Mouse (Mus musculus) liver, embryonic 15.5 days (tissue): Measurements from ENCODE around the gene Ralgps1. TPM values are rescaled to one million over a fixed set of nuclear protein-coding genes. Genes with fewer than 3 reads are reported as not detected.

Source experiments
- ATAC-seq: fragments of 200-750 bp; cut with Nextera tagmentation; 2 replicates; pipeline ENCODE4 v1.8.0; 2017; ENCODE audit warnings: moderate number of reproducible peaks, mild to moderate bottlenecking, moderate library complexity; ENCODE audit not compliant: insufficient read depth
- H3K27ac ChIP-seq: fragments of 300-500 bp; sonication (generic); replicated peaks from 2 replicates; pipeline ENCODE4 v1.5.1; 2015; ENCODE audit warnings: mild to moderate bottlenecking, inconsistent platforms
- H3K27me3 ChIP-seq: fragments of 300-500 bp; sonication (generic); 2 replicates; pipeline ENCODE4 v1.6.1; 2015; ENCODE audit warnings: mild to moderate bottlenecking, inconsistent platforms
- H3K36me3 ChIP-seq: fragments of 300-500 bp; sonication (generic); replicated peaks from 2 replicates; pipeline ENCODE4 v1.6.1; 2015; ENCODE audit warnings: moderate library complexity, mild to moderate bottlenecking, inconsistent platforms
- H3K4me1 ChIP-seq: fragments of 300-500 bp; sonication (generic); replicated peaks from 2 replicates; pipeline ENCODE4 v1.6.1; 2015; ENCODE audit warnings: inconsistent platforms
- H3K4me2 ChIP-seq: fragments of 300-500 bp; sonication (generic); 2 replicates; pipeline ENCODE4 v1.6.1; 2015; ENCODE audit warnings: moderate library complexity, mild to moderate bottlenecking, inconsistent platforms
- H3K4me3 ChIP-seq: fragments of 300-500 bp; sonication (generic); replicated peaks from 2 replicates; pipeline ENCODE4 v1.5.1; 2015; ENCODE audit warnings: mild to moderate bottlenecking, inconsistent platforms
- H3K9ac ChIP-seq: fragments of 300-500 bp; sonication (generic); 2 replicates; pipeline ENCODE4 v1.6.1; 2015; ENCODE audit warnings: moderate library complexity, mild to moderate bottlenecking, inconsistent platforms
- H3K9me3 ChIP-seq: fragments of 300-500 bp; sonication (generic); replicated peaks from 2 replicates; pipeline ENCODE4 v1.6.1; 2016; ENCODE audit warnings: inconsistent platforms
- WGBS: fragments of 180-500 bp; shearing (Covaris S2); methylation state at CpG from one replicate; pipeline ENCODE4 v1.1.7; 2015; ENCODE audit warnings: mixed read lengths; ENCODE audit not compliant: insufficient replicate concordance; 5-methylcytosine and 5-hydroxymethylcytosine counted together
- polyA plus RNA-seq: library from polyadenylated mRNA; unstranded; fragments of >200 nt; fragmentation: Nextera tagmentation; extraction: Ambion mirVana; gene quantifications from 2 replicates; pipeline ENCODE4 v1.2.1, GENCODE M21; 2015

The Ralgps1 gene
- polyA plus RNA-seq, 1 experiment from 2014 or later = 0.90 TPM

DNA sequence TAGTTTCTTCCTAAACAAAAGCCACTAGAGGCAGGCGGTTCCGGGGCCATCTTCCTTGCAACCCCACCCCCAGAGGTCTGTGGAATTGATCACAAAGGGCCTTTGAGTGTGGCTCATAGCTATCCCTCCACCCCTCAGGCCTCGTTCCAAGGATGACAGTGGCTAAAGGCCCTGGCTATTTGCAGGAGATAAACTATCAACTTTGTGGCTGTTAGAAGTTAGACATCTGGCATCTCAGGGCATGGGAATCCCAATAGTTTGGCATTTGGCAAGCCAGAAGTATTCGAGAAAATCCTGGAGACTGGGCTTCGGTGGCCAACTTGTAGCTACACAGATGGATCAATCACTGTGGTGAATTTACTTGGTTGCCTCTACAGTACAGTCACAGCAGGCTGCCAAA, 137.4 kb downstream of the Ralgps1 start:
- ATAC-seq = no peak
- Histone ChIP-seq H3K9ac (no peak overlapping the region), H3K4me3 (no peak overlapping the region), H3K9me3 (no peaks in the 10 kb centered on the region), H3K4me1 (0 out of 2 replicates have a peak, but pooled peaks cover 4% of the 10 kb centered on the region), H3K36me3 (0 out of 2 replicates have a peak, but pooled peaks cover 1% of the 10 kb centered on the region), H3K27ac (no peak overlapping the region), H3K4me2 (no peak overlapping the region), H3K27me3 (no peaks in the 10 kb centered on the region)
- 72% methylated on average over 5 of the region's 5 CpGs for WGBS

DNA sequence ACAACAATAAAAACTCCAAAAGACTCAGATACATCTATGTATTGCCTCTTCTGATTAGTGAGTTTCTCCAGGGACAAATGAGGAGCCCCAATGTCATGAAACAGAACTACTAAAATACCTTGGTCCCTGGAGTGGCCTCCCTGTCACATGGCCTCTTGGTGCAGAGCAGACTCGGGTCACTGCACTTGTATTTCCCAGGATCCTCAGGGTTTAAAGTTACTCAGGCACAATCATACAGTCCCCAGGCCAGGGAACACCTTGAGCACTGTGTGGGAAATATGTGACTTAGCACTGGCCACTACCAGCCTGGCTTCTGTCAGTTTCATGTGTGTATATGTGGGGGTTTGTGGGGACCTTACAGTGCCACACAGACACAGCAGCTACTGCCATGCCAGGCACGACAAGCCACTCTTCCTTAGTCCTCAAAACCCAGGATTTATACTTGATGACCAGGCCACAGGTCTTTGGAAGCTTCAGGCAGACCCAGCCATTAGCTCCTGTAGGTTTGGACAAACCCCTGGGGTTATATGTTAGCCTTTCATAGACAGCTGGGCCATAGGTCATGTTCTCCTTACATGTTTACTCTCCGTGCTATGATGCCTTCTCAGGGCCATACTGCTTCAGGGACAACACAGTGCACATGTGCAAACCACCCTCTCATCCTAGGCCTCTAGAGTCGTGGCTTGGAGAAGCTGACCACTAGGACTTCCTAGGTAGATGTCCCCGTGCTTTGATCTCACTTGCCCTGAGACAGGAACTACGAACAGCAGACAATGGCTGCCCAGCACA, 138.3 kb downstream of the Ralgps1 start:
- Histone ChIP-seq H3K4me3 (no peak overlapping the region), H3K4me1 (0 out of 2 replicates have a peak, but pooled peaks cover 4% of the 10 kb centered on the region), H3K36me3 (0 out of 2 replicates have a peak, but pooled peaks cover 4% of the 10 kb centered on the region), H3K9ac (no peak overlapping the region), H3K9me3 (no peaks in the 10 kb centered on the region), H3K27ac (no peak overlapping the region), H3K27me3 (no peaks in the 10 kb centered on the region), H3K4me2 (no peak overlapping the region)
- WGBS = 50% methylated on average over 6 of the region's 6 CpGs
- no peak for ATAC-seq

DNA sequence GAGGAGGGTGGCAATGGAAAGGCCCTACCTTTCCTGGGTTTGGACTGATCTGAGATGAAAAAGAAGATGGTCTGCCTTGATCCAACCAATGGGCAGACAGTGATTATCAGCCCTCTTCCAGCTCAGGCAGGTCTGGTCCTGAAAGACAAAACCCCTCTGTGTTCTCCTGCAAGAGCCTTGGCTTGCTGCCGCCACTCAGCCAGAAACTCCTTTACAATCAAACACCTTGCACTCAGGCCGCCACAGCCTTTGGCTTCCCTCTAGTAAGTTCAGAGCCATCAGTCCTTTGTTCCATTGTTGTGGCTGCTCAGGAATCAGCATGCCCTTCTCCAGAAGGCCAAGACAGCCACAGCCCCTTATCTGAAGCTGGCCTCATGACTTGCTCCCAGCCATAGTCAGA, 139.5 kb downstream of the Ralgps1 start:
- no peak overlapping the region for H3K4me3 ChIP-seq
- WGBS = 58% methylated on average over 2 of the region's 2 CpGs

DNA sequence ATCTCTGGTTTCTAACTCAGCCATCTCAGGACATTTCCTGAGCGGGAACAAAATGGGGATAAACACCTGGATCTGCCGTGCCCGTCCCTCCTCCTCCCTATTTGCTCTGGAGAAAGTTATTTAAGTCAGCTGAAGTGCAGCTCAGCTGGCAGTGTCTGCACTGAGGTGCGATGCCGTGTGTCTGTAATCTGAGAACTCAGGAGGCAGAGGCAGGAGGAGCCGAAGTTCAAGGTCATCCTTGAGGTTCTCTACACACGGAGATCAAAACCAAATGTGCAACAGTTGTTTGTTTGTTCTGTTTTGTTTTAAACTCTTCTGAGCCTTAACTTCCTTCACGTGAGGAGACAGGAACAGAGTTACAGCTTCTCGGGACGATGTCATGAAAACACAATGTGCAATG, 140.6 kb downstream of the Ralgps1 start:
- 57% methylated on average over 10 of the region's 10 CpGs for WGBS
- Histone ChIP-seq H3K36me3 (0 out of 2 replicates have a peak, but pooled peaks cover 4% of the 10 kb centered on the region), H3K4me2 (no peak overlapping the region), H3K27me3 (no peaks in the 10 kb centered on the region), H3K9me3 (no peaks in the 10 kb centered on the region), H3K4me3 (no peak overlapping the region), H3K27ac (no peak overlapping the region), H3K9ac (no peak overlapping the region), H3K4me1 (0 out of 2 replicates have a peak, but pooled peaks cover 4% of the 10 kb centered on the region)
- ATAC-seq = no peak

More for the DNA sequence above, 139.5 kb downstream of the Ralgps1 start:
- 0 out of 2 replicates have a peak, but pooled peaks cover 4% of the 10 kb centered on the region for H3K4me1 ChIP-seq
- 0 out of 2 replicates have a peak, but pooled peaks cover 4% of the 10 kb centered on the region for H3K36me3 ChIP-seq
- no peak overlapping the region for H3K27ac ChIP-seq
- no peaks in the 10 kb centered on the region for H3K27me3 ChIP-seq
- H3K9ac ChIP-seq = no peak overlapping the region
- no peak overlapping the region for H3K4me2 ChIP-seq
- H3K9me3 ChIP-seq = no peaks in the 10 kb centered on the region
- no peak for ATAC-seq

DNA sequence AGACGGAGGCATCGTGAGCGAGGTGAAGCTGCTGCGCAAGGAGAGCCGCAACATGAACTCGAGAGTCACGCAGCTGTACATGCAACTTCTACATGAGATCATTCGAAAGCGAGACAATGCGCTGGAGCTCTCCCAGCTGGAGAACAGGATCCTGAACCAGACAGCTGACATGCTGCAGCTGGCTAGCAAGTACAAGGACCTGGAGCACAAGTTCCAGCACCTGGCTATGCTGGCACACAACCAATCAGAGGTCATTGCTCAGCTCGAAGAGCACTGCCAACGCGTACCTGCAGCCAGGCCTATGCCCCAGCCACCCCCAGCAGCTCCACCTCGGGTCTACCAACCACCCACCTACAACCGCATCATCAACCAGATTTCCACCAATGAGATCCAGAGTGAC, 142.7 kb downstream of the Ralgps1 start:
- ATAC-seq = no peak
- Histone ChIP-seq H3K4me1 (0 out of 2 replicates have a peak, but pooled peaks cover 4% of the 10 kb centered on the region), H3K4me2 (no peak overlapping the region), H3K36me3 (0 out of 2 replicates have a peak, but pooled peaks cover 4% of the 10 kb centered on the region), H3K9me3 (no peaks in the 10 kb centered on the region), H3K27ac (no peak overlapping the region), H3K4me3 (no peak overlapping the region), H3K27me3 (no peaks in the 10 kb centered on the region), H3K9ac (no peak overlapping the region)
- 78% methylated on average over 15 of the region's 15 CpGs for WGBS

DNA sequence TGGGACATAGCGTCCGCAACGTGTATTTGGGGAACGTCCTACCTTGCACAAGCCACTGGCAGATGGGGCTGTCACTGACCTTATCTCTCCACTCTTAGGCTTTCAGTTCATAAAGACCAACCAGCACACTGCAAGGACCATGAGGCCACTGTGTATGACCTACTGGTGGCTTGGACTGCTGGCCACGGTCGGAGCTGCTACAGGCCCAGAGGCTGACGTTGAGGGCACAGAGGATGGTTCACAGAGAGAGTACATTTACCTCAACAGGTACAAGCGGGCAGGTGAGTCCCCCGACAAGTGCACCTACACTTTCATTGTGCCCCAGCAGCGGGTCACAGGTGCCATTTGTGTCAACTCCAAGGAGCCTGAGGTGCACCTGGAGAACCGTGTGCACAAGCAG, 143.2 kb downstream of the Ralgps1 start:
- 76% methylated on average over 11 of the region's 11 CpGs for WGBS
- H3K4me2 ChIP-seq = no peak overlapping the region
- H3K9me3 ChIP-seq = no peaks in the 10 kb centered on the region
- no peak for ATAC-seq
- no peak overlapping the region for H3K9ac ChIP-seq
- H3K27ac ChIP-seq = no peak overlapping the region
- H3K27me3 ChIP-seq = no peaks in the 10 kb centered on the region
- no peak overlapping the region for H3K4me3 ChIP-seq
- H3K36me3 ChIP-seq = 0 out of 2 replicates have a peak, but pooled peaks cover 4% of the 10 kb centered on the region
- H3K4me1 ChIP-seq = no peaks in the 10 kb centered on the region

DNA sequence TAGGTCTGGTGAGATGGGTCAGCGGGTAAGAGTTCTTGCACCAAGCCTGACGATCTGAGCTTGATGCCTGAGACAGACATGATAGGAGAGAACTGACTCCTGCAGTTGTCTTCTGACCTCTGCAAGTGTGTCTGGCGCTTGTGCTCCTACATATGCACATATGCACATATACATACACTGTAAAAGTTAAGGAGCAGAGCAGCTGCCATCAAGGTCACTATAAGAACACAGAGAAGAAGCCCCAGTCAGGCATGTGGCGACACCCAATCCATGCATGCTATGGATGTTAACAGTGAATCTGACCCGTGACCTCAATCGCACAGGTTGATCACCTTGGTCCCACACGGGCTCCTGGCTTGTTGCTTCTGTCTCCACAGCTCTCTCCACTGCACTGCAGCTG, 145.4 kb downstream of the Ralgps1 start:
- no peaks in the 10 kb centered on the region for H3K27me3 ChIP-seq
- H3K4me1 ChIP-seq = no peaks in the 10 kb centered on the region
- H3K4me2 ChIP-seq = no peak overlapping the region
- no peak overlapping the region for H3K27ac ChIP-seq
- no peak for ATAC-seq
- H3K36me3 ChIP-seq = 0 out of 2 replicates have a peak, but pooled peaks cover 4% of the 10 kb centered on the region
- H3K4me3 ChIP-seq = no peak overlapping the region
- no peaks in the 10 kb centered on the region for H3K9me3 ChIP-seq
- no peak overlapping the region for H3K9ac ChIP-seq
- 70% methylated on average over 7 of the region's 7 CpGs for WGBS

DNA sequence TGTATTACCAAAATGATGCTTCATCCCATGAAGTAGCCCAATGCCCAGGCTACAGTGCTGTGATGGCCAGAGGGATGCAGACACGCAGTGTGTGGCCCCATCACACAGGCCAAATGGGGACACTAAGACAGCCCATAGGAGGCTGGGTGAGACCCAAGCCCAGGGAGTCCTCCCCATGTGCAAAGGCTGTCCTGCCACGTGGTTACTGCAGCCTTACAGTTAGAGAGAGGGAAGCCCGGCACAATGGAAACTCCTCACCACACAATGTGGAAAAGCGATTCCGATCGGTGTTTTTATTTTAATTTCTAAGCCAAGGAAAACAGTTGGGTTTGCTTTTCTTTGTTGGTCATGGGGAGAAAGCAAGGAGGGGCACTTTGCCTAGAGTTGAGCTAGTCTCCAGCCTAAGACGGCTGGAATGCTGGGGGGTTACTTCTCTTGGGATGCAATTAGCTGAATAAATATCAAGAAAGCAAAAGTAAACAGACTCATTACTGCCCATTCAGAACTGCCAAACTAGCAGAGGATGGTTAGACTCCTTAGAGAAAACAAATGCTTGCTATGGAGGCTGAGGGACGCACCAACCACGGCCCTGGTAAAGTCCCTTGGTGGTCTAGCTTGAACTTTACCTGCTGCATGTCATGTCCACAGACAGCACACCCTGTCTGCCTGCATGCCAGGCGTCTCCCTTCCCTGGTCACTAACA, 147.5 kb downstream of the Ralgps1 start:
- 0 out of 2 replicates have a peak, but pooled peaks cover 2% of the 10 kb centered on the region for H3K36me3 ChIP-seq
- no peak overlapping the region for H3K4me3 ChIP-seq
- no peak overlapping the region for H3K27ac ChIP-seq
- H3K9ac ChIP-seq = no peak overlapping the region
- H3K9me3 ChIP-seq = no peaks in the 10 kb centered on the region
- H3K27me3 ChIP-seq = no peaks in the 10 kb centered on the region
- ATAC-seq = no peak
- H3K4me2 ChIP-seq = no peak overlapping the region
- no peaks in the 10 kb centered on the region for H3K4me1 ChIP-seq
- WGBS = 62% methylated on average over 10 of the region's 10 CpGs

DNA sequence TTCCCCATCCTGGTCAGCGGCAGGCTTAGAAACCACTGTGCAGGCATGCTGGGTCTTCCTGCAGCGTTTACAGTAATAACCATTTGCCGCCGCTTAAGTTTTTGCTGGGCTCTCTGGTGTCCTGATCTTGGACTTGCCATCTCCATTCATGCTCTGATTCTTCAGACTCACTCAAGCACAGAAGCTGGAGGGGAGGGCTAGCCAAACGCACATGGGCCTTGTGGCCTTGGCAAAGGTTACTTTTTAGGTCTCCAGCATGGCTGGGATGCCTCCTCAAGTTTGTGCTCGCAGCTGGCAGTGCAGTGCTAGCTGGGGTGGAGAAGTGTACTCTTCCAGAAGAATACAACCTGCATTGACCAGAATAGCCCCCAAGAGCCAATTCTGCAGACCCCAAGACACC, 148.8 kb downstream of the Ralgps1 start:
- no peak for ATAC-seq
- no peaks in the 10 kb centered on the region for H3K27me3 ChIP-seq
- 74% methylated on average over 6 of the region's 6 CpGs for WGBS
- no peaks in the 10 kb centered on the region for H3K36me3 ChIP-seq
- H3K4me2 ChIP-seq = no peak overlapping the region
- H3K4me1 ChIP-seq = no peaks in the 10 kb centered on the region
- no peak overlapping the region for H3K9ac ChIP-seq
- H3K4me3 ChIP-seq = no peak overlapping the region
- H3K9me3 ChIP-seq = no peaks in the 10 kb centered on the region
- no peak overlapping the region for H3K27ac ChIP-seq

DNA sequence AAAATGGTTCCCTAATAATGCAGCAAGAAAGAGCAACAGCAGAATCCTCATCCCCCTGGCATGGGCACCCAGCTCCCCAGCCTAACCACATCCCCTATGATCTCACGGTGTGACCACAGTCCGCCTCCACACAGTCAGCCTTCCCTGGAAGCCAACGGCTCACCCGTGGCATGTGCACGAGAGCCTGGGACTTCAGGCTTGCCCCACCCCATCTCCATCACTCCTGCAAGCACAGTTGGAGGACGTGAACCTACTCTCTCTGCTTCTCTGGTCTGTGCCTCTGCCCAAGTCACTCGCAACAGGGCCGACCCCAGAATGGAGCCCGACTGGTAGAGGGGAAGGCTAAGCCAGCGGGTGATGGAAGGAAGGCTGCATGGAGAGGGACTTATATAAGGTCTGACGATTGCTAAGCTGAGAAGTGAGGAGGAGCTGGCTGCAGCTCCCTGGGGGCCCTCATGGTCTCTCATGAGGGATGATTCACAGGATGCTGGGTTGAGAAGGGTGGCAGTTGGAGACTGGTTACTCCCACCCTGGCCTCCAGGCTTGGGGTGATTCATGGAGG, 149.9 kb downstream of the Ralgps1 start:
- Histone ChIP-seq H3K27ac (no peak overlapping the region), H3K36me3 (no peaks in the 10 kb centered on the region), H3K4me2 (no peak overlapping the region), H3K27me3 (no peaks in the 10 kb centered on the region), H3K9me3 (no peaks in the 10 kb centered on the region), H3K4me3 (no peak overlapping the region), H3K9ac (no peak overlapping the region), H3K4me1 (peaks cover 8% of the 10 kb centered on the region)
- WGBS = 44% methylated on average over 11 of the region's 11 CpGs
- ATAC-seq = no peak
